Mouse (Mus musculus): ENCODE measurements at regions not wholly inside any gene's neighbourhood (a gene's known extent, or its start where the extent isn't known, plus 50 kb on each side); places are given as distances from the start of the nearest gene placed in this dataset.
A peak's percentile ranks its signal among the peaks of the same experiment; 100 is the strongest.

DNA sequence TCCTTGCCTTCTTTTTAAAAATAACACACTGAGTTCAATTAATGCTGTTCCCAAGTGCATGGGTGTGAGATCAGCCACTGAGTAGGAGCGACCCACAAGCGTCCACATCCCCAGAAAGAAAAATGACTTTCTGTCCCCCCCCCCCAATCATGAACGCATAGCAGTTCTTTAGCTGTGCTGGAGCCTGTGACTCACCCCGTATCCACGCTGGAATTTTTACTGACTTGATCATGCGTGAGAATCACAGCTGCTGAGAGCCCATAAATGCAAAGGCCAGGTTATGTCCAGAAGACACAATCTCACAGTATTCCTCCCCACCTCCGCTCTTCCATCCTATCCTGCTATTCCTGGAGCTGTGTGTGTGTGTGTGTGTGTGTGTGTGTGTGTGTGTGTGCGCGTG lies 53.3 kb downstream of the Fos start:
- peak; percentile 49 for DNase-seq (ENCODE audit: low read depth, low spot score)

DNA sequence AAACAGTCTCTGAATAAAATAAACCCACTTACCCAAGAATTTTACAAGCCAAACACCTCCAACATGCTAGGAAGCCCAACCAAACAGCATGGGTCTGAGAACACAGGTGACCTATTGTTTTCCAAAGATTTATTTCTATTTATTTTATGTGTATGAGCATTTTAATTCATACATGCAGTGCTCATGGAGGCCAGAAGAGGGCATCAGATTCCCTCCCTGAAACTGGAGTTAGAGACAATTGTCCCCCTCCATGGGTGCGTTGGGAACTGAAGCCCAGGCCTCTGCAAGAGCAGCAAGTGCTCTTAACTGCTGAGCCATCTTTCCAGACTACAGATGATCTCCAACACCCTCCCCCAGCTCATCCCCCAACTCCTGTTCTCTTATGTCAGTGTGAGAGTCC lies 57.9 kb downstream of the Fos start:
- DNase-seq (ENCODE audit: low read depth, low spot score) = no peak

DNA sequence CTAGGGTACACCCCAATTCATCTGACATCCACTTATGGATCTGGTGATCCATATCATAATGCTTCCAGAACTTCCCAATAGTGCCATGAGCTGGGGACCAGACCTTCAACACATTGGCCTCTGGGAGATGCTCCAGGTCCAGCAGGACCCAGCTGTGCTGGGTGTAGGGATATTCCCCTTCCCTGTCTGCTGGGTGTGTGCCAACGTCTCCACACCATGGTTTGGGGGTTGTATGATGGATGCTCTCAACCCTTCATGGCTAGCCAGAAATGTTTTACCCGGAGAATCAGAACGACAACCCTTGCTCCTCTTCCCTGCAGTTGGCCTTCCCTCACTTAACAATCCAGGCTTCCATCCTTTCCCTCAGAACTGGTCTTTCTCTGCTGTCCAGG lies 58.5 kb downstream of the Fos start:
- no peak for DNase-seq (ENCODE audit: low read depth, low spot score)

DNA sequence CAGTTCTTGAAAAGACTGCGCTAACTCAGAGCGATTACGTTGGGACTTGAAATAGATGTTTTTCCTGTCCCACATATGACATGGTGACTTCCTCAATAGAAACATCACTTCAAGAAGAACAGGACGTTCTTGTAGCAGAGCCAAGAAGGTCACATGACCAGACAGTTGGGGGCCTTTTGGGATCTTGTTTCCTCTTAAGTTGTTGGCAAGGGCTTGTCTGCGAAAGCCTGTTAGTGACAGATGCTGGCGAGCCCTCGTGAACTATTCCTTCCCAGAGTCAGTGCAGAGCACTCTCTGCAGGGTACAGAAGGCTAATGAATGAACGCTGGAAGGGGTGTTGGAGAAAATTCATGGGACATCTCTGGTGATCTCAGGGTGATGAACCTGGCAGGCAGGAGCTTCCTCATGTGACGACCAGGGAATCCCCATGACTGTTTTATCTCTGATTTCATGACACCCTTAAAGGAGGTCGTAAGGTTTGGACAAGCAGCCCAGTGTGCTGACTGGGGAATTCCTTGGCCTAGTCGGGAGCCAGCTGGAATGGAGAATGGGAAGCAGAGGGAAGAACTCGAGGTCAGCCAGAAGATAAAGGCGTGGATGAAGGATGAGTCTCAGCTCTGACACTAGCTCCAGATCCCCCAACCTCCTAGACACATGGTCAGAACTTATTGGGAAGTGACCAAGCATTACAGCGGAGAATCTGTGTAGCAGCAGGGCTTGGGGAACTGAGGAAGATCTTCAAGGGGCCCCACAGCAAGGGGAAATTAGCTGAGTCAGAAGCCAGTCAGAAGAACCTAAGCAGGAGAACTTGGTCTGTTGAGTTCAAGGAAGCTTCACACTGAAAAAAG lies 59.1 kb downstream of the Fos start:
- peak; percentile 58 for DNase-seq (ENCODE audit: low read depth, low spot score)

DNA sequence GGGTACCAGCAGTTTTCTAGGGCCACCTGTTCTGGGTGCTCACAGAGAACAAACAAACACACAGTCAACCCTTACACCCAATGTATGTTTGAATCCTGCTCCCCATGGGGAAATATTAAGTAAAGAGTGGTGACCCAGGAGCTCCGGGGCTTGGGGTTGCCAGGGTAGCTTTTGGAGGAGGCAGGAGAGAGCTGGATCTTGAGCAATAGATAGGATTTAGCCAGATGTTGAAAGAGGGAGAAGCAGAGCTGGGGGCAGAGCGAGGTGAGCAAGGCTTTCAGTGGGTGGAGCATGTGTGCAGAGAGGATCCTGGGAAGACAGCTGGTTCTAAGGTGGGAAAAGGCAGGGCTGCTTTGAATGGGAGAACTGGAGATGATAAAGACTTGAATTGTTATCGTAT lies 59.9 kb downstream of the Fos start:
- no peak for DNase-seq (ENCODE audit: low read depth, low spot score)

DNA sequence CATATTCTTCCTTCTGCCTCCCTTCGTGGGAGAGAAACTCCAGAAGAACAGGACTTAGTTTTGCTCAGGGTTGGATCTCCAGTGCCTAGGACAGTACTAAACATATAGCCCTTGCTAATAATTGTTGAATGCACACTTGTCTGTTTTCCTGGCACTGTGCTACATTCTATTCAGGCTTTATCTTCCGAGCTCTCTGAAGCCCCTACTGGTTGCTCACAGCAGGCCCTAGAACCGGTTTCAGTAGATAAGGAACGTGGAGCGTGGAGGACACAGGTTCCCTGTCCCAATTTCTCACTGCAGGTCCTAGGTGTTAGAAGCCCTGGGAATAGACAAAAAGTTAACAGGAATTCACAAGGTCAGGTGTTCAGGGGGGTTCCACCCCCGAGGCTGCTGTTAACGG lies 59.4 kb upstream of the Jdp2 start:
- DNase-seq (ENCODE audit: low read depth, low spot score) = no peak

DNA sequence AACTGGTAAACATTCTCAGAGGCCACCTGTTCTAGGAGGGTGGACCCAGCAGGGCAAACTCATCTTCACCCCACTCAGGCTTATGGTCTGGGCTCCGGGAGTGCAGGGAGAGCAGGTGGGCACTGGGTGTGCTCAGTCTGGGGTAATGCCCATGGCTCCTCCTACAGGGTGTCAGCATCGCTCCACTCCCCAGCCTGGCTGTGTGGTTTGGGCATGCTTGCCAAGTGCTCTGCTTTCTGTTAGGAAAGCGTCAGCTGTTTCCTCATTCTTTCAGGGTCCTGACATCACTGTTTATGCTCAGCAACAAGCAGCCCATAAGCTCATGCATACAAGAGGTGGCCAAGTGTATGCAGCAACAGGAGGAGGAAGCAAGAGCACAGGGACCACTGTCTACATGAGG lies 57.7 kb upstream of the Jdp2 start:
- peak; percentile 39 for DNase-seq (ENCODE audit: low read depth, low spot score)

DNA sequence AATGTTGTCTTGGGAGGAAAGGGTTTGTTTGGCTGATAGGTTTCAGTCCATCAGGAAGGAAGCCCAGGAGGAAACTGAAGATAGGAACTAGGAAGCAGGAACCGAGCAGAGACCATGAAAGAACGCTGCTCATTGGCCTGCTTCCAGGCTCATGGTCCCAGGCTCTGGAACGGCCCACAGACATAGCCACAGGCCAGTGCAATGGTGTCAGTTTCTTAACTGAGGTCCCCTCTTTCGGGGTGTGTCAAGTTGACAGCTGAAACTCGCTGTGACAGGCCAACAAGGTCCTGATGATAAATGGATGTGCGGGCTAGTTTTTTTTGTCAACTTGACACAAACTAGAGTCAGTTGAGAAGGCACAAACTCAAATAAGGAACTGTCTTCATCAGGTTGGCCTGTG lies 55.9 kb upstream of the Jdp2 start:
- no peak for DNase-seq (ENCODE audit: low read depth, low spot score)

DNA sequence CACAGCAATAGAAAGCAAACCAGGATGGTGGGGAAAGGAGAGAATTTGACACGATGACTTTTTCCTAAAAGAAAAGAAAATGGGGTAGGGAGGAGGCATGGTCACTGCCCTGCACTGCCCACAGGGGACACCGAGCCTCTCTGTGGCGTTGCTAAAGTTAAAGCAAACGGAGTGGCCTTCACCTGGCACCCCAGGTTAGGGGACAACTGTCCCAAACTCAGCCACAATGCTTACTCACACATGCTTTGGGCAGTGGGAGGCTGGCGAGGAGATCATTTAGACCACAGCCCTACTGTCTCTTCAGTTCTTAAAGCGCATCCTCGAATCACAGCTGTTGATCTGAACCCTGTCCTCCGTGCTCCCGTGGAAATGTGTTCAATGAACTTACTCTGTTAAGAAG lies 55.3 kb upstream of the Jdp2 start:
- no peak for DNase-seq (ENCODE audit: low read depth, low spot score)

DNA sequence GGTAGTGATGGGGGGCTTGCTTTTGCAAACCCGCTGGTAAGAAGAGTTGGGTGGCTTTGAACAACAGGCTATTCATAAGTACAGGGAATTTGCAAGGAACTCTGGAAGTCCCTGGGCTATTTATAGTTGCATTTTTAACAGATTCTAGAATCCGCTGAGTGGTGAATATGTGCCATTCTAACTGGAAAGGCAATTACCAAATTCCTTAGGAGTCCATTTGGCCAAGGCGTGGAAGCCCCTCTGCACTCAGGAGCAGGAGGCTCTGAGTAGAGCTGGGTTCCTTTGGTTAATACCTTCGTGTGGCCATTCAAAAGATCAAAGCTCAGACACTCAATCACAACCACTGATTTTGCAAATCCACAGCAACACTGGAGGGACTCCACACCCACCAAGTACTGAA lies 54.0 kb upstream of the Jdp2 start:
- no peak for DNase-seq (ENCODE audit: low read depth, low spot score)

DNA sequence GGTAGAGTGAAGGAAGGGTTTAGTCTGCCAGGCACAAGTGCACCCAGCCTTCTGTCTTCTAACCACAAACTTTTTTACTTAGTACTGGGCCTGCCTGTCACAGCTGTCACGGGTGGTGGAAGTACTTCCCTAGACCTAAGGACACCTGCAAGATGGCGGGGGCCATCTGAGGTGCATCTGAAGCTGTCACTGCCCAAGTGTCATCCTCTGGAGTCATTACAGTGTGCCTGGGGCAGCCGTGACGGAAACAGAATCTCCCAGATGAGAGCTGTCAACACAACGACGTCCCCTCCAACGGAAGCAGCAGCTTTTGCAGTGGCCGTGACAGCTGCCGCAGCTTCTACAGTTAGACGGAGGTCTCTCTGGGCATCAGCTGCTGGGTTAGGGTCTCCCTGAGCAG lies 53.1 kb upstream of the Jdp2 start:
- no peak for DNase-seq (ENCODE audit: low read depth, low spot score)

DNA sequence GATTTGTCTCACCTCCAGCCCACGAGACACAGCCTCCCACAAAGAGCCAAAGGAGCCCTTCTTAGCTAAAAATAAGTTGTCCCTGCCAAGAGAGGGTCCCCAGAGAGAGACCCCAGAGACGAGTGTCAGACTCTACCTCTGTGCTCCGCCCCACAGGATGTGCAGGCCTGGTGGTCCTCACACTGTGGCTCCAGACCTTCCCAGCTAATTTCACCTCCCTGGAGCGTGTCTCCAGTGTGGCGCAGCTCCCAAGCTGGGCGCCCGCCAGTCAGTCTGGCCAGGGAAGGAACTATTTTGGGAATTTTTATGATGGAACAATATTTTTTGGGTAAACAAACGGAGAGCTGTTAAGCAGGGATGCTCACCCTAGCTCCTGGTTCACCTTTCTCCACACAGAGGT lies 50.8 kb upstream of the Jdp2 start:
- DNase-seq (ENCODE audit: low read depth, low spot score) = no peak

Data from brain, adult 2 months (tissue).